Mouse (Mus musculus): Measurements from ENCODE around the gene Crebzf. TPM values are rescaled to one million over a fixed set of nuclear protein-coding genes. Genes with fewer than 3 reads are reported as not detected.

Crebzf gene
- polyA plus RNA-seq (2015; fragmentation: Nextera tagmentation; extraction: Ambion mirVana) = 30.2 and 33.8 TPM in 2 replicates

- peak within 1 kb of the TSS; percentile 80 for H3K4me3 ChIP-seq (replicated peaks)
- H3K36me3 ChIP-seq = no peaks in the 10 kb centered on the region
- H3K4me1 ChIP-seq = peaks cover 10% of the 10 kb centered on the region
- WGBS = under 1% methylated on average over 49 of the region's 54 CpGs
- peak within 1 kb of the TSS; percentile 98 for H3K27ac ChIP-seq (replicated peaks)
- no peaks in the 10 kb centered on the region for H3K27me3 ChIP-seq (replicated peaks)
- H3K9me3 ChIP-seq (replicated peaks) = no peaks in the 10 kb centered on the region
- ATAC-seq (ENCODE audit: low FRiP score) = peak; percentile 97
- H3K4me2 ChIP-seq = peak within 1 kb of the TSS; percentile 81
- peak within 1 kb of the TSS; percentile 92 for H3K9ac ChIP-seq (replicated peaks)
These were observed at the start of gene Crebzf for GRCm38 (mm10) chr7:90442518-90443080. TSS of gene Crebzf (plus strand) at chr7:90442729.

GRCm38 (mm10) chr7:90395073-90395472, 47.5 kb upstream of the Crebzf start:
- Histone ChIP-seq H3K9ac (replicated peaks) (no peak overlapping the region), H3K36me3 (no peaks in the 10 kb centered on the region), H3K4me1 (no peaks in the 10 kb centered on the region), H3K4me3 (replicated peaks) (no peak overlapping the region), H3K4me2 (no peak overlapping the region), H3K27ac (replicated peaks) (no peak overlapping the region), H3K27me3 (replicated peaks) (no peaks in the 10 kb centered on the region), H3K9me3 (replicated peaks) (no peaks in the 10 kb centered on the region)
- ATAC-seq (ENCODE audit: low FRiP score) = no peak
- WGBS = 70% methylated on average over 4 of the region's 4 CpGs

- 56% methylated on average over 5 of the region's 5 CpGs for WGBS
- H3K27ac ChIP-seq (replicated peaks) = no peak overlapping the region
- no peak overlapping the region for H3K4me3 ChIP-seq (replicated peaks)
- no peak overlapping the region for H3K9ac ChIP-seq (replicated peaks)
- H3K27me3 ChIP-seq (replicated peaks) = no peaks in the 10 kb centered on the region
- no peak for ATAC-seq (ENCODE audit: low FRiP score)
- H3K36me3 ChIP-seq = no peaks in the 10 kb centered on the region
- H3K4me1 ChIP-seq = no peaks in the 10 kb centered on the region
- H3K9me3 ChIP-seq (replicated peaks) = no peaks in the 10 kb centered on the region
- H3K4me2 ChIP-seq = no peak overlapping the region
These were observed 46.6 kb upstream of the Crebzf start for GRCm38 (mm10) chr7:90395928-90396327.

- no peak overlapping the region for H3K4me2 ChIP-seq
- WGBS = 44% methylated on average over 3 of the region's 3 CpGs
- no peak for ATAC-seq (ENCODE audit: low FRiP score)
- no peaks in the 10 kb centered on the region for H3K4me1 ChIP-seq
- no peaks in the 10 kb centered on the region for H3K9me3 ChIP-seq (replicated peaks)
- H3K27me3 ChIP-seq (replicated peaks) = no peaks in the 10 kb centered on the region
- no peak overlapping the region for H3K9ac ChIP-seq (replicated peaks)
- H3K4me3 ChIP-seq (replicated peaks) = no peak overlapping the region
- H3K36me3 ChIP-seq = no peaks in the 10 kb centered on the region
- no peak overlapping the region for H3K27ac ChIP-seq (replicated peaks)
These were observed 32.6 kb upstream of the Crebzf start for GRCm38 (mm10) chr7:90409934-90410333.

GRCm38 (mm10) chr7:90426020-90427001, 16.2 kb upstream of the Crebzf start, which contains the start of gene Ccdc89:
TSS of gene Ccdc89 (plus strand) at chr7:90426577.
- 20% methylated on average over 29 of the region's 29 CpGs for WGBS
- Histone ChIP-seq H3K4me1 (peaks cover 11% of the 10 kb centered on the region), H3K27ac (replicated peaks) (peak within 1 kb of the TSS; percentile 58), H3K9me3 (replicated peaks) (no peaks in the 10 kb centered on the region), H3K4me2 (peak within 1 kb of the TSS; percentile 81), H3K9ac (replicated peaks) (peak within 1 kb of the TSS; percentile 47), H3K36me3 (no peaks in the 10 kb centered on the region), H3K4me3 (replicated peaks) (peak within 1 kb of the TSS; percentile 47), H3K27me3 (replicated peaks) (no peaks in the 10 kb centered on the region)
- ATAC-seq (ENCODE audit: low FRiP score) = peak; percentile 100

GRCm38 (mm10) chr7:90427006-90427405, 15.5 kb upstream of the Crebzf start:
- no peak for ATAC-seq (ENCODE audit: low FRiP score)

GRCm38 (mm10) chr7:90432221-90432620, 10.3 kb upstream of the Crebzf start:
- peaks cover 2% of the 10 kb centered on the region for H3K4me1 ChIP-seq
- H3K9ac ChIP-seq (replicated peaks) = no peak overlapping the region
- no peak overlapping the region for H3K27ac ChIP-seq (replicated peaks)
- no peak overlapping the region for H3K4me2 ChIP-seq
- no peaks in the 10 kb centered on the region for H3K27me3 ChIP-seq (replicated peaks)
- no peak overlapping the region for H3K4me3 ChIP-seq (replicated peaks)
- ATAC-seq (ENCODE audit: low FRiP score) = no peak
- H3K36me3 ChIP-seq = no peaks in the 10 kb centered on the region
- H3K9me3 ChIP-seq (replicated peaks) = no peaks in the 10 kb centered on the region

More at GRCm38 (mm10) chr7:90427006-90427405, 15.5 kb upstream of the Crebzf start:
- Histone ChIP-seq H3K4me1 (peaks cover 11% of the 10 kb centered on the region), H3K9ac (replicated peaks) (peak overlapping the region; percentile 47), H3K4me2 (peak overlapping the region; percentile 81), H3K36me3 (no peaks in the 10 kb centered on the region), H3K9me3 (replicated peaks) (no peaks in the 10 kb centered on the region), H3K27me3 (replicated peaks) (no peaks in the 10 kb centered on the region), H3K4me3 (replicated peaks) (peak overlapping the region; percentile 47), H3K27ac (replicated peaks) (peak overlapping the region; percentile 54)
- 71% methylated on average over 9 of the region's 9 CpGs for WGBS

- no peak for ATAC-seq (ENCODE audit: low FRiP score)
- Histone ChIP-seq H3K27me3 (replicated peaks) (no peaks in the 10 kb centered on the region), H3K27ac (replicated peaks) (no peak overlapping the region), H3K36me3 (no peaks in the 10 kb centered on the region), H3K4me2 (no peak overlapping the region), H3K4me1 (peaks cover 4% of the 10 kb centered on the region; the same call in 1 of the 2 replicates), H3K9me3 (replicated peaks) (no peaks in the 10 kb centered on the region), H3K4me3 (replicated peaks) (no peak overlapping the region), H3K9ac (replicated peaks) (no peak overlapping the region)
- 95% methylated on average over 4 of the region's 4 CpGs for WGBS
These were observed 2.5 kb upstream of the Crebzf start for GRCm38 (mm10) chr7:90440044-90440443.

- H3K9me3 ChIP-seq (replicated peaks) = no peaks in the 10 kb centered on the region
- no peaks in the 10 kb centered on the region for H3K36me3 ChIP-seq
- H3K4me1 ChIP-seq = peaks cover 10% of the 10 kb centered on the region
- 8% methylated on average over 4 of the region's 4 CpGs for WGBS
- no peaks in the 10 kb centered on the region for H3K27me3 ChIP-seq (replicated peaks)
- H3K27ac ChIP-seq (replicated peaks) = peak overlapping the region; percentile 98
- H3K4me3 ChIP-seq (replicated peaks) = peak overlapping the region; percentile 80
- H3K4me2 ChIP-seq = peak overlapping the region; percentile 60
- peak; percentile 9; the same call in 1 of the 2 replicates for ATAC-seq (ENCODE audit: low FRiP score)
- H3K9ac ChIP-seq (replicated peaks) = peak overlapping the region; percentile 92
These were observed 459 bp upstream of the Crebzf start for GRCm38 (mm10) chr7:90442070-90442469.

- peak; percentile 84 for ATAC-seq (ENCODE audit: low FRiP score)
- no peaks in the 10 kb centered on the region for H3K36me3 ChIP-seq
These were observed 867 bp downstream of the Crebzf start for GRCm38 (mm10) chr7:90443101-90444091.

GRCm38 (mm10) chr7:90444206-90444605, 1.7 kb downstream of the Crebzf start:
- peak overlapping the region; percentile 98 for H3K27ac ChIP-seq (replicated peaks)
- H3K9me3 ChIP-seq (replicated peaks) = no peaks in the 10 kb centered on the region
- H3K4me1 ChIP-seq = peaks cover 12% of the 10 kb centered on the region
- peak overlapping the region; percentile 80 for H3K4me3 ChIP-seq (replicated peaks)
- no peaks in the 10 kb centered on the region for H3K27me3 ChIP-seq (replicated peaks)
- H3K9ac ChIP-seq (replicated peaks) = peak overlapping the region; percentile 92
- H3K36me3 ChIP-seq = peaks cover 2% of the 10 kb centered on the region; the same call in 1 of the 2 replicates
- no peak for ATAC-seq (ENCODE audit: low FRiP score)
- under 1% methylated on average over 6 of the region's 6 CpGs for WGBS
- peak overlapping the region; percentile 81 for H3K4me2 ChIP-seq

More at GRCm38 (mm10) chr7:90443101-90444091, 867 bp downstream of the Crebzf start:
- under 1% methylated on average over 123 of the region's 123 CpGs for WGBS
- peak overlapping the region; percentile 92 for H3K9ac ChIP-seq (replicated peaks)
- peak overlapping the region; percentile 98 for H3K27ac ChIP-seq (replicated peaks)
- peak overlapping the region; percentile 81 for H3K4me2 ChIP-seq
- peak overlapping the region; percentile 80 for H3K4me3 ChIP-seq (replicated peaks)
- no peaks in the 10 kb centered on the region for H3K27me3 ChIP-seq (replicated peaks)
- H3K4me1 ChIP-seq = peaks cover 10% of the 10 kb centered on the region
- no peaks in the 10 kb centered on the region for H3K9me3 ChIP-seq (replicated peaks)

Measured in neural tube, embryonic 15.5 days (tissue).